Mouse (Mus musculus) heart, embryonic 13.5 days (tissue): ENCODE measurements around the gene Arhgef7. TPM values are rescaled to one million over a fixed set of nuclear protein-coding genes. Genes with fewer than 3 reads are reported as not detected.

Source experiments
- ATAC-seq: fragments of 200-750 bp; cut with Nextera tagmentation; 2 replicates; pipeline ENCODE4 v1.8.0; 2017; ENCODE audit warnings: moderate TSS enrichment; ENCODE audit not compliant: insufficient number of reproducible peaks, low FRiP score, low TSS enrichment; ENCODE audit errors: extremely low read depth
- H3K27ac ChIP-seq: fragments of 300-500 bp; sonication (generic); replicated peaks from 2 replicates; pipeline ENCODE4 v1.5.1; 2015; ENCODE audit warnings: moderate library complexity, mild to moderate bottlenecking, inconsistent platforms
- H3K27me3 ChIP-seq: fragments of 300-500 bp; sonication (generic); replicated peaks from 2 replicates; pipeline ENCODE4 v1.6.1; 2015; ENCODE audit warnings: mild to moderate bottlenecking, inconsistent platforms
- H3K36me3 ChIP-seq: fragments of 300-500 bp; sonication (generic); 2 replicates; pipeline ENCODE4 v1.6.1; 2015; ENCODE audit warnings: mild to moderate bottlenecking, inconsistent platforms
- H3K4me1 ChIP-seq: fragments of 300-500 bp; sonication (generic); 2 replicates; pipeline ENCODE4 v1.6.1; 2015; ENCODE audit warnings: inconsistent platforms
- H3K4me2 ChIP-seq: fragments of 300-500 bp; sonication (generic); 2 replicates; pipeline ENCODE4 v1.6.1; 2015; ENCODE audit warnings: inconsistent platforms, mild to moderate bottlenecking, moderate library complexity
- H3K4me3 ChIP-seq: fragments of 300-500 bp; sonication (generic); 2 replicates; pipeline ENCODE4 v1.5.1; 2015; ENCODE audit warnings: moderate library complexity, mild to moderate bottlenecking, inconsistent platforms
- H3K9ac ChIP-seq: fragments of 300-500 bp; sonication (generic); 2 replicates; pipeline ENCODE4 v1.6.1; 2015; ENCODE audit warnings: inconsistent platforms, mild to moderate bottlenecking, moderate library complexity
- H3K9me3 ChIP-seq: fragments of 300-500 bp; sonication (generic); 2 replicates; pipeline ENCODE4 v1.6.1; 2016; ENCODE audit warnings: inconsistent platforms
- WGBS: fragments of 180-500 bp; shearing (Covaris S2); methylation state at CpG from one replicate; pipeline ENCODE4 v1.1.7; 2015; ENCODE audit warnings: mixed read lengths; 5-methylcytosine and 5-hydroxymethylcytosine counted together
- polyA plus RNA-seq: library from polyadenylated mRNA; unstranded; fragments of >200 nt; fragmentation: Nextera tagmentation; extraction: Ambion mirVana; gene quantifications from 2 replicates; pipeline ENCODE4 v1.2.1, GENCODE M21; 2015

Arhgef7 gene
- polyA plus RNA-seq, 1 experiment from 2014 or later: 44.8 TPM

GRCm38 (mm10) chr8:11749472-11749871, 22.0 kb downstream of the Arhgef7 start:
- Histone ChIP-seq H3K27me3 (no peaks in the 10 kb centered on the region), H3K4me1 (peaks cover 60% of the 10 kb centered on the region)

GRCm38 (mm10) chr8:11752338-11752737, 24.8 kb downstream of the Arhgef7 start:
- Histone ChIP-seq H3K36me3 (no peaks in the 10 kb centered on the region), H3K27ac (no peak overlapping the region), H3K4me2 (no peak overlapping the region), H3K27me3 (no peaks in the 10 kb centered on the region), H3K9ac (no peak overlapping the region), H3K9me3 (no peaks in the 10 kb centered on the region), H3K4me3 (no peak overlapping the region), H3K4me1 (peaks cover 46% of the 10 kb centered on the region)
- 59% methylated on average over 3 of the region's 3 CpGs for WGBS
- ATAC-seq: no peak

More at GRCm38 (mm10) chr8:11749472-11749871, 22.0 kb downstream of the Arhgef7 start:
- ATAC-seq: no peak
- H3K4me2 ChIP-seq: peak overlapping the region; percentile 41
- H3K36me3 ChIP-seq: no peaks in the 10 kb centered on the region
- H3K4me3 ChIP-seq: no peak overlapping the region
- no peaks in the 10 kb centered on the region for H3K9me3 ChIP-seq
- 12% methylated on average over 6 of the region's 6 CpGs for WGBS
- H3K9ac ChIP-seq: peak overlapping the region; percentile 44; the same call in 1 of the 2 replicates
- peak overlapping the region; percentile 84 for H3K27ac ChIP-seq

- WGBS: 53% methylated on average over 11 of the region's 11 CpGs
- no peak for ATAC-seq
Measured at GRCm38 (mm10) chr8:11753155-11753941, 25.8 kb downstream of the Arhgef7 start.

GRCm38 (mm10) chr8:11754723-11755122, 27.2 kb downstream of the Arhgef7 start:
- no peak for ATAC-seq
- H3K9me3 ChIP-seq: no peaks in the 10 kb centered on the region
- H3K27ac ChIP-seq: no peak overlapping the region
- no peak overlapping the region for H3K4me3 ChIP-seq
- H3K9ac ChIP-seq: no peak overlapping the region
- H3K27me3 ChIP-seq: no peaks in the 10 kb centered on the region
- no peak overlapping the region for H3K4me2 ChIP-seq
- H3K4me1 ChIP-seq: peaks cover 45% of the 10 kb centered on the region
- H3K36me3 ChIP-seq: no peaks in the 10 kb centered on the region

More at GRCm38 (mm10) chr8:11753155-11753941, 25.8 kb downstream of the Arhgef7 start:
- H3K27ac ChIP-seq: peak overlapping the region; percentile 45; the same call in 1 of the 2 replicates
- no peaks in the 10 kb centered on the region for H3K9me3 ChIP-seq
- peaks cover 42% of the 10 kb centered on the region for H3K4me1 ChIP-seq
- no peaks in the 10 kb centered on the region for H3K36me3 ChIP-seq
- H3K4me3 ChIP-seq: no peak overlapping the region
- no peak overlapping the region for H3K4me2 ChIP-seq
- no peaks in the 10 kb centered on the region for H3K27me3 ChIP-seq
- H3K9ac ChIP-seq: peak overlapping the region; percentile 35; the same call in 1 of the 2 replicates

GRCm38 (mm10) chr8:11755873-11756272, 28.4 kb downstream of the Arhgef7 start:
- Histone ChIP-seq H3K4me3 (no peak overlapping the region), H3K9me3 (no peaks in the 10 kb centered on the region), H3K4me2 (no peak overlapping the region), H3K27me3 (no peaks in the 10 kb centered on the region), H3K27ac (no peak overlapping the region), H3K4me1 (peaks cover 36% of the 10 kb centered on the region), H3K9ac (no peak overlapping the region), H3K36me3 (0 out of 2 replicates have a peak, but pooled peaks cover under 1% of the 10 kb centered on the region)
- WGBS: 13% methylated on average over 5 of the region's 5 CpGs
- no peak for ATAC-seq

- H3K4me1 ChIP-seq: peaks cover 47% of the 10 kb centered on the region
- WGBS: 3% methylated on average over 57 of the region's 59 CpGs
- ATAC-seq: peak; percentile 84
Measured at GRCm38 (mm10) chr8:11757568-11758481, 30.3 kb downstream of the Arhgef7 start.

GRCm38 (mm10) chr8:11758482-11759281, 31.2 kb downstream of the Arhgef7 start:
- Histone ChIP-seq H3K4me2 (peak overlapping the region; percentile 95), H3K36me3 (0 out of 2 replicates have a peak, but pooled peaks cover 5% of the 10 kb centered on the region), H3K4me3 (peak overlapping the region; percentile 88), H3K27ac (peak overlapping the region; percentile 80), H3K9me3 (no peaks in the 10 kb centered on the region), H3K9ac (peak overlapping the region; percentile 95), H3K4me1 (peaks cover 45% of the 10 kb centered on the region), H3K27me3 (no peaks in the 10 kb centered on the region)
- WGBS: 2% methylated on average over 35 of the region's 53 CpGs
- no peak for ATAC-seq

More at GRCm38 (mm10) chr8:11757568-11758481, 30.3 kb downstream of the Arhgef7 start:
- Histone ChIP-seq H3K27ac (peak overlapping the region; percentile 86), H3K4me2 (peak overlapping the region; percentile 95), H3K9me3 (no peaks in the 10 kb centered on the region), H3K36me3 (0 out of 2 replicates have a peak, but pooled peaks cover 5% of the 10 kb centered on the region), H3K27me3 (no peaks in the 10 kb centered on the region), H3K4me3 (peak overlapping the region; percentile 88), H3K9ac (peak overlapping the region; percentile 95)

- H3K9me3 ChIP-seq: no peaks in the 10 kb centered on the region
- no peak overlapping the region for H3K4me2 ChIP-seq
- H3K36me3 ChIP-seq: peaks cover 9% of the 10 kb centered on the region; the same call in 1 of the 2 replicates
- no peak overlapping the region for H3K9ac ChIP-seq
- ATAC-seq: no peak
- peaks cover 48% of the 10 kb centered on the region for H3K4me1 ChIP-seq
- no peaks in the 10 kb centered on the region for H3K27me3 ChIP-seq
- 83% methylated on average over 6 of the region's 6 CpGs for WGBS
- H3K4me3 ChIP-seq: no peak overlapping the region
- no peak overlapping the region for H3K27ac ChIP-seq
Measured at GRCm38 (mm10) chr8:11761551-11761950, 34.0 kb downstream of the Arhgef7 start.

GRCm38 (mm10) chr8:11762048-11762447, 34.5 kb downstream of the Arhgef7 start:
- Histone ChIP-seq H3K9ac (no peak overlapping the region), H3K9me3 (no peaks in the 10 kb centered on the region), H3K4me2 (no peak overlapping the region), H3K27me3 (no peaks in the 10 kb centered on the region), H3K36me3 (peaks cover 9% of the 10 kb centered on the region; the same call in 1 of the 2 replicates), H3K4me3 (no peak overlapping the region), H3K4me1 (peaks cover 51% of the 10 kb centered on the region), H3K27ac (0 out of 2 replicates have a peak overlapping the region, but pooled peaks have one; percentile 12)
- no peak for ATAC-seq
- 65% methylated on average over 5 of the region's 5 CpGs for WGBS

GRCm38 (mm10) chr8:11762821-11763220, 35.3 kb downstream of the Arhgef7 start:
- H3K27ac ChIP-seq: no peak overlapping the region
- H3K4me3 ChIP-seq: no peak overlapping the region
- peaks cover 13% of the 10 kb centered on the region; the same call in 1 of the 2 replicates for H3K36me3 ChIP-seq
- H3K9me3 ChIP-seq: no peaks in the 10 kb centered on the region
- peaks cover 47% of the 10 kb centered on the region for H3K4me1 ChIP-seq
- H3K27me3 ChIP-seq: no peaks in the 10 kb centered on the region
- no peak for ATAC-seq
- no peak overlapping the region for H3K9ac ChIP-seq
- no peak overlapping the region for H3K4me2 ChIP-seq
- 65% methylated on average over 7 of the region's 7 CpGs for WGBS
